Mouse (Mus musculus) bone marrow, adult 2 months (tissue): Measurements from ENCODE around the gene Prtg.

Experiments
- CTCF ChIP-seq: fragments of 200-500 bp; IDR thresholded peaks from 2 replicates; pipeline ENCODE4 v1.5.1; 2011; ENCODE audit warnings: low read length, control low read depth; ENCODE audit not compliant: control insufficient read depth, insufficient read depth
- POLR2A ChIP-seq: fragments of 200-500 bp; IDR thresholded peaks from 2 replicates; pipeline ENCODE4 v1.6.1; 2011; ENCODE audit warnings: low read depth, mild to moderate bottlenecking, control low read depth, low read length, borderline replicate concordance; ENCODE audit not compliant: control insufficient read depth

GRCm38 (mm10) chr9:72935309-72935708, 128.6 kb downstream of the Prtg start:
- TF ChIP-seq CTCF (no peak), POLR2A (no peak)
